ENCODE assay signal across 15 mouse cellular contexts in genomic region chr2:142116623-142117022, GRCm38 (mm10).
"Had no signal": no experiment of that assay in that cellular context is flagged by ENCODE, and none has a peak within 500 bp of the region (broad histone marks: within the 10 kb centered on the region; RNA-seq: fewer than 3 reads in every experiment).

No protein-coding gene starts in this region.

- DNase-seq: kidney, adult 2 months; kidney, postnatal 36 days; layer of hippocampus, adult 9-11 months; right cerebral cortex, adult 18-20 months; right cerebral cortex, postnatal 25 days had no signal

- H3K4me2 ChIP-seq: limb, embryonic 13.5 days; midbrain, embryonic 11.5 days; neural tube, embryonic 13.5 days had no signal

- H3K4me1 ChIP-seq: megakaryocyte, embryonic 14.5 days had no signal

- ATAC-seq: intestine, embryonic 16.5 days; midbrain, embryonic 16.5 days had no signal

- H3K36me3 ChIP-seq: kidney, embryonic 15.5 days; limb, embryonic 13.5 days; neural tube, embryonic 13.5 days had no signal

- H3K9me3 ChIP-seq: kidney, embryonic 15.5 days; limb, embryonic 13.5 days; megakaryocyte, embryonic 14.5 days; neural tube, embryonic 13.5 days had no signal

- H3K27me3 ChIP-seq: kidney, embryonic 15.5 days; limb, embryonic 13.5 days; megakaryocyte, embryonic 14.5 days; neural tube, embryonic 13.5 days had no signal

- H3K4me3 ChIP-seq: kidney, embryonic 15.5 days; limb, embryonic 13.5 days; megakaryocyte, embryonic 14.5 days; neural tube, embryonic 13.5 days had no signal

- H3K9ac ChIP-seq: kidney, embryonic 15.5 days; limb, embryonic 13.5 days; liver, embryonic 14.5 days; neural tube, embryonic 13.5 days had no signal

- H3K27ac ChIP-seq: kidney, embryonic 15.5 days; limb, embryonic 13.5 days; liver, embryonic 14.5 days; macrophage; neural tube, embryonic 13.5 days; stomach, postnatal 0 days had no signal
